In genomic region chr17:45063776-45064175, GRCm38 (mm10) we compare ENCODE assay signal across 25 mouse cellular contexts.
A peak's percentile ranks its signal among the peaks of the same experiment; 100 is the strongest.
DNase-seq lines count a peak whose midpoint lies in the region; ATAC-seq and TF ChIP-seq lines count a peak whose summit lies in the region.
"Had no signal": no experiment of that assay in that cellular context is flagged by ENCODE, and none has a peak within 500 bp of the region (broad histone marks: within the 10 kb centered on the region; RNA-seq: fewer than 3 reads in every experiment).

No protein-coding gene starts in this region.

- no peak overlapping the region for H3K9ac ChIP-seq in limb, embryonic 15.5 days
- H3K9ac ChIP-seq: heart, embryonic 12.5 days; hindbrain, embryonic 12.5 days; liver, embryonic 12.5 days had no signal

- no peak overlapping the region for H3K4me2 ChIP-seq in limb, embryonic 15.5 days
- H3K4me2 ChIP-seq: heart, embryonic 12.5 days; hindbrain, embryonic 12.5 days; liver, embryonic 12.5 days; midbrain, embryonic 11.5 days had no signal

- peaks cover 10% of the 10 kb centered on the region for H3K4me1 ChIP-seq in limb, embryonic 15.5 days
- H3K4me1 ChIP-seq: liver, embryonic 12.5 days had no signal

- ATAC-seq in limb, embryonic 15.5 days (ENCODE audit: insufficient number of reproducible peaks, low FRiP score, low TSS enrichment, low read depth), result no peak
- ATAC-seq: forebrain, embryonic 16.5 days; inflammation-experienced regulatory T-cells, adult 6 months; liver, embryonic 12.5 days had no signal

- peak; percentile 41 to 63 for DNase-seq in left cerebral cortex, postnatal 25 days (ENCODE audit: low spot score in 2 of 2)
- DNase-seq in left cerebral cortex, postnatal 36 days (ENCODE audit: low spot score in 2 of 2), result no peak
- peak; percentile 24 for DNase-seq in adipocyte (ENCODE audit: low spot score)
- peak; percentile 34 for DNase-seq in brain, embryonic 14.5 days (ENCODE audit: low read depth)
- no peak for DNase-seq in layer of hippocampus, adult 2 months (ENCODE audit: low spot score in 2 of 2)
- no peak for DNase-seq in kidney, postnatal 14 days
- DNase-seq: adrenal gland, adult 8-10 months; cerebellum, adult 11 months; cerebellum, postnatal 14 days; gastrocnemius, adult 2 months; heart, postnatal 14 days; kidney, adult 2 months; kidney, postnatal 25 days; layer of hippocampus, adult 9-11 months; lung, adult 2 months; retina, postnatal 1 day; thymus, adult 18-20 months had no signal

- H3K27me3 ChIP-seq in limb, embryonic 15.5 days, result no peaks in the 10 kb centered on the region
- H3K27me3 ChIP-seq: heart, embryonic 12.5 days; hindbrain, embryonic 12.5 days; liver, embryonic 12.5 days had no signal

- no peaks in the 10 kb centered on the region for H3K9me3 ChIP-seq in limb, embryonic 15.5 days
- H3K9me3 ChIP-seq: heart, embryonic 12.5 days; hindbrain, embryonic 12.5 days; liver, embryonic 12.5 days had no signal

- intact Hi-C loops in left cerebral cortex, postnatal 25 days (cut with DNase I), result no loop called here
- intact Hi-C loops in left cerebral cortex, postnatal 36 days (cut with DNase I), result no loop called here

- no peak for TF ChIP-seq CTCF in brain, embryonic 14.5 days (IDR thresholded peaks at IDR 0.05; ENCODE audit: borderline replicate concordance, extremely low read depth, insufficient read depth, insufficient read length)
- TF ChIP-seq CTCF in layer of hippocampus, adult 2 months (conservative IDR thresholded peaks at IDR 0.05), result no peak

- WGBS in limb, embryonic 15.5 days, result 44% methylated on average over 5 of the region's 5 CpGs

- H3K36me3 ChIP-seq in limb, embryonic 15.5 days, result no peaks in the 10 kb centered on the region
- H3K36me3 ChIP-seq: heart, embryonic 12.5 days; hindbrain, embryonic 12.5 days; liver, embryonic 12.5 days had no signal

- no peak overlapping the region for H3K4me3 ChIP-seq in limb, embryonic 15.5 days
- H3K4me3 ChIP-seq in layer of hippocampus, adult 2 months, result no peak overlapping the region
- H3K4me3 ChIP-seq: erythroblast, embryonic 14.5 days; gastrocnemius, adult 2 months; heart, embryonic 12.5 days; hindbrain, embryonic 12.5 days; liver, embryonic 12.5 days had no signal

- H3K27ac ChIP-seq in limb, embryonic 15.5 days, result peak overlapping the region; percentile 23
- H3K27ac ChIP-seq in layer of hippocampus, adult 2 months, result no peak overlapping the region
- H3K27ac ChIP-seq: gastrocnemius, adult 2 months; hindbrain, embryonic 12.5 days; liver, embryonic 12.5 days had no signal

- no peak for TF ChIP-seq POLR2A in brain, embryonic 14.5 days (IDR thresholded peaks at IDR 0.05; ENCODE audit: borderline replicate concordance, extremely low read depth, insufficient read depth, insufficient read length, poor library complexity, severe bottlenecking)

Comparison
In these comparisons a context has a peak if more than half of its experiments do, and no peak if none do; other contexts are left out.
1. DNase-seq: peak in left cerebral cortex, postnatal 25 days (2 of 2), adipocyte (single experiment) and brain, embryonic 14.5 days (single experiment); none in left cerebral cortex, postnatal 36 days (0 of 2), layer of hippocampus, adult 2 months (0 of 2) and kidney, postnatal 14 days (single experiment).